Mouse (Mus musculus): Measurements from ENCODE around the gene Ass1.

The Ass1 gene

GRCm38 (mm10) chr2:31469931-31470682, at the start of gene Ass1:
Gene Ass1 (plus strand): TSS chr2:31470207.
- DNase-seq: peak; percentile 92

GRCm38 (mm10) chr2:31420914-31421313, 49.1 kb upstream of the Ass1 start:
- no peak for DNase-seq

- no peak for DNase-seq
Measured at GRCm38 (mm10) chr2:31422576-31422975, 47.4 kb upstream of the Ass1 start.

GRCm38 (mm10) chr2:31431477-31431876, 38.5 kb upstream of the Ass1 start:
- DNase-seq: no peak

GRCm38 (mm10) chr2:31434746-31435145, 35.3 kb upstream of the Ass1 start:
- DNase-seq: peak; percentile 71

GRCm38 (mm10) chr2:31435567-31435966, 34.4 kb upstream of the Ass1 start:
- DNase-seq: peak; percentile 73

- DNase-seq: peak; percentile 59
Measured at GRCm38 (mm10) chr2:31437480-31438245, 32.3 kb upstream of the Ass1 start.

GRCm38 (mm10) chr2:31439576-31439975, 30.4 kb upstream of the Ass1 start:
- DNase-seq: peak; percentile 73

GRCm38 (mm10) chr2:31442480-31443160, 27.4 kb upstream of the Ass1 start:
- DNase-seq: no peak

GRCm38 (mm10) chr2:31446036-31446435, 24.0 kb upstream of the Ass1 start:
- DNase-seq: no peak

GRCm38 (mm10) chr2:31446456-31446855, 23.6 kb upstream of the Ass1 start:
- DNase-seq: no peak

GRCm38 (mm10) chr2:31447536-31447935, 22.5 kb upstream of the Ass1 start:
- DNase-seq: no peak

- no peak for DNase-seq
Measured at GRCm38 (mm10) chr2:31448756-31449440, 21.1 kb upstream of the Ass1 start.

- DNase-seq: peak; percentile 63
Measured at GRCm38 (mm10) chr2:31449441-31449815, 20.6 kb upstream of the Ass1 start.

- no peak for DNase-seq
Measured at GRCm38 (mm10) chr2:31449902-31450301, 20.1 kb upstream of the Ass1 start.

- no peak for DNase-seq
Measured at GRCm38 (mm10) chr2:31450661-31451060, 19.3 kb upstream of the Ass1 start.

- DNase-seq: no peak
Measured at GRCm38 (mm10) chr2:31451530-31451929, 18.5 kb upstream of the Ass1 start.

GRCm38 (mm10) chr2:31453011-31453410, 17.0 kb upstream of the Ass1 start:
- DNase-seq: no peak

- DNase-seq: peak; percentile 76
Measured at GRCm38 (mm10) chr2:31453559-31454177, 16.3 kb upstream of the Ass1 start.

GRCm38 (mm10) chr2:31454280-31454679, 15.7 kb upstream of the Ass1 start:
- DNase-seq: peak; percentile 69

GRCm38 (mm10) chr2:31455418-31455817, 14.6 kb upstream of the Ass1 start:
- no peak for DNase-seq

GRCm38 (mm10) chr2:31458460-31458859, 11.5 kb upstream of the Ass1 start:
- peak; percentile 65 for DNase-seq
